Mouse (Mus musculus) embryonic fibroblast, embryonic 13.5 days (primary cell): ENCODE measurements at regions not wholly inside any gene's neighbourhood (a gene's known extent, or its start where the extent isn't known, plus 50 kb on each side); places are given as distances from the start of the nearest gene placed in this dataset.

Experiments
- H3K27ac ChIP-seq: 2 replicates; pipeline ENCODE4 v1.5.1; 2012; ENCODE audit warnings: low read length, control low read depth, inconsistent platforms; ENCODE audit not compliant: insufficient read depth
- H3K4me1 ChIP-seq: 2 replicates; pipeline ENCODE4 v1.6.1; 2011; ENCODE audit warnings: low read length; ENCODE audit not compliant: control insufficient read depth, insufficient read depth
- H3K4me3 ChIP-seq: 2 replicates; pipeline ENCODE4 v1.5.1; 2011; ENCODE audit warnings: mild to moderate bottlenecking, control low read depth, low read length; ENCODE audit not compliant: insufficient read depth
- CTCF ChIP-seq: IDR thresholded peaks from 2 replicates; pipeline ENCODE4 v1.5.1; 2011; ENCODE audit warnings: mild to moderate bottlenecking, control low read depth, low read length, moderate library complexity, borderline replicate concordance; ENCODE audit not compliant: insufficient read depth
- POLR2A ChIP-seq: IDR thresholded peaks from 2 replicates; pipeline ENCODE4 v1.6.1; 2011; ENCODE audit warnings: low read depth, mild to moderate bottlenecking, control low read depth, low read length, moderate library complexity

GRCm38 (mm10) chr9:82484341-82484740 is 345.0 kb upstream of the Irak1bp1 start:
- TF ChIP-seq POLR2A (no peak), CTCF (no peak)
- H3K27ac ChIP-seq = no peak overlapping the region
- H3K4me1 ChIP-seq = no peaks in the 10 kb centered on the region
- H3K4me3 ChIP-seq = no peak overlapping the region

- TF ChIP-seq POLR2A (no peak), CTCF (no peak)
- Histone ChIP-seq H3K27ac (no peak overlapping the region), H3K4me1 (no peaks in the 10 kb centered on the region), H3K4me3 (no peak overlapping the region)
These were observed 335.9 kb upstream of the Irak1bp1 start for GRCm38 (mm10) chr9:82493440-82493839.

GRCm38 (mm10) chr9:82510014-82510413 is 319.3 kb upstream of the Irak1bp1 start:
- no peak overlapping the region for H3K4me3 ChIP-seq
- TF ChIP-seq POLR2A = no peak

GRCm38 (mm10) chr9:82518993-82519392 is 310.3 kb upstream of the Irak1bp1 start:
- H3K27ac ChIP-seq = no peak overlapping the region
- no peaks in the 10 kb centered on the region for H3K4me1 ChIP-seq
- H3K4me3 ChIP-seq = no peak overlapping the region
- TF ChIP-seq CTCF = no peak
- no peak for TF ChIP-seq POLR2A

More at GRCm38 (mm10) chr9:82510014-82510413, 319.3 kb upstream of the Irak1bp1 start:
- 0 out of 2 replicates have a peak, but pooled peaks cover 3% of the 10 kb centered on the region for H3K4me1 ChIP-seq
- H3K27ac ChIP-seq = no peak overlapping the region

- TF ChIP-seq POLR2A (no peak), CTCF (no peak)
- no peak overlapping the region for H3K4me3 ChIP-seq
- H3K27ac ChIP-seq = peak overlapping the region; percentile 8; the same call in 1 of the 2 replicates
- no peaks in the 10 kb centered on the region for H3K4me1 ChIP-seq
These were observed 301.4 kb upstream of the Irak1bp1 start for GRCm38 (mm10) chr9:82527867-82528385.

GRCm38 (mm10) chr9:82552726-82553125 is 276.6 kb upstream of the Irak1bp1 start:
- no peaks in the 10 kb centered on the region for H3K4me1 ChIP-seq
- H3K4me3 ChIP-seq = no peak overlapping the region
- no peak overlapping the region for H3K27ac ChIP-seq
- no peak for TF ChIP-seq POLR2A
- TF ChIP-seq CTCF = no peak

- no peak overlapping the region for H3K4me3 ChIP-seq
- H3K4me1 ChIP-seq = no peaks in the 10 kb centered on the region
- H3K27ac ChIP-seq = no peak overlapping the region
- TF ChIP-seq CTCF (no peak), POLR2A (no peak)
These were observed 276.1 kb upstream of the Irak1bp1 start for GRCm38 (mm10) chr9:82553213-82553612.

- Histone ChIP-seq H3K27ac (peak overlapping the region; percentile 61), H3K4me1 (peaks cover 2% of the 10 kb centered on the region; the same call in 1 of the 2 replicates), H3K4me3 (no peak overlapping the region)
- TF ChIP-seq CTCF = no peak
- TF ChIP-seq POLR2A = no peak
These were observed 266.5 kb upstream of the Irak1bp1 start for GRCm38 (mm10) chr9:82562551-82563465.

GRCm38 (mm10) chr9:82581373-82582018 is 247.8 kb upstream of the Irak1bp1 start:
- Histone ChIP-seq H3K27ac (peak overlapping the region; percentile 78), H3K4me1 (no peaks in the 10 kb centered on the region), H3K4me3 (no peak overlapping the region)
- TF ChIP-seq CTCF = no peak
- TF ChIP-seq POLR2A = 0 out of 2 replicates have a peak, but pooled peaks have one; percentile 22
